Mouse (Mus musculus): ENCODE results near the gene Oip5. TPM values are rescaled to one million over a fixed set of nuclear protein-coding genes. Genes with fewer than 3 reads are reported as not detected.

Gene Oip5
- total RNA-seq, 1 experiment, result 23.6 TPM

DNA sequence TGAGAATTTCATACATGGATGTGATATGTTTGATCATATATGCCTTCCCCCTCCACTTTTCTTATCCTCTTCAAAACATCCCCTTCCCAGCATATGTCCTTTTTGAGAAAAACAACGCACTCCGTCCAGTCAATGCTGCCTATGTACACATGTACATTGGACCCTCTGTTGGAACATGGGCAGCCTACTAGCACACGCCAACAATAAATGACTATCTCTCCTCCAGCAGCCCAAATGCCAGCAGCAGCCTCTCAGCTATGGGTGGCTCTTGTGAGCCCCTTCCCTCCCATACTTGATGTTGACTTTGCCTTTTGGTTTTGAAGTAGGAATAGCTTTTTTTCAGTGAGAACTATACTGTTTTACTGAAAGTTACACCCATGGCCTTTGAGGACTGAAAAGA lies 36.7 kb downstream of the Oip5 start:
- Histone ChIP-seq H3K9ac (ENCODE audit: insufficient read depth, low read depth, low read length, poor library complexity, severe bottlenecking) (no peak overlapping the region), H3K27ac (ENCODE audit: insufficient read depth, low read depth, low read length, poor library complexity, severe bottlenecking) (no peak overlapping the region), H3K9me3 (ENCODE audit: control insufficient read depth, insufficient read depth, low read depth, low read length) (no peaks in the 10 kb centered on the region), H3K4me1 (ENCODE audit: control insufficient read depth in 2 of 2, insufficient read depth in 2 of 2, low read length in 2 of 2, poor library complexity in 1 of 2) (no peaks in the 10 kb centered on the region), H3K4me3 (ENCODE audit: insufficient read depth in 1 of 2, low read depth in 1 of 2, low read length in 2 of 2, poor library complexity in 1 of 2, severe bottlenecking in 1 of 2) (no peak overlapping the region), H3K36me3 (ENCODE audit: control insufficient read depth, insufficient read depth, low read length, poor library complexity, severe bottlenecking) (no peaks in the 10 kb centered on the region)
- in situ Hi-C loops (cut with MboI; ENCODE audit: low sequenced_read_pairs in 2 of 2, unreplicated experiment in 2 of 2), result no loop called here
- TF ChIP-seq ZC3H11A (IDR thresholded peaks at IDR 0.05; ENCODE audit: borderline replicate concordance, low read depth, low read length), result no peak
- no peak for TF ChIP-seq MAFK (IDR thresholded peaks at IDR 0.05; ENCODE audit: insufficient read depth, low read depth, low read length)
- TF ChIP-seq HCFC1 (IDR thresholded peaks at IDR 0.05; ENCODE audit: borderline replicate concordance, insufficient read depth, low read length), result no peak
- TF ChIP-seq CHD2 (IDR thresholded peaks at IDR 0.05; ENCODE audit: low read depth, low read length), result no peak
- no peak for TF ChIP-seq ZNF384 (IDR thresholded peaks at IDR 0.05; ENCODE audit: low read depth, low read length)
- DNase-seq (ENCODE audit: low read depth, low spot score), result no peak

DNA sequence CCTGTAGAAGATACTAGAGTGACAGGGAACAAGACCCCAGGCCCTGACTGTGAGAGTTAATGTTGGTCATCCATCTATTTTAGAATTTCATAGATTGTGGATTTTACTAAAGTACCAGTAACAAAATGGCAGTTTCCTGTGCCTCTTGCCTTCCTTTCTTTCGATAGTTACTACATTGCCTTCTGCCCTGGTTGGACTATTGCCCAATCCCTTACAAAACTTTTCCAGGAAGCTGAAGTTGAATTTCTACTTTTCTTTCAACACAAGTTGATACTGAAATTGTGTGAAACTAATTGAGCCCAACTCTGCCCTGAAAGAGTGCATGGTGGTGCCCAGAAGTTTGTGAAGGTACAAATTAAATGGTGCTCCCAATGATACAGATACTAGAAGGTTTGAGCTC lies 45.8 kb downstream of the Oip5 start:
- TF ChIP-seq ZC3H11A (IDR thresholded peaks at IDR 0.05; ENCODE audit: borderline replicate concordance, low read depth, low read length) (no peak), ZNF384 (IDR thresholded peaks at IDR 0.05; ENCODE audit: low read depth, low read length) (no peak), HCFC1 (IDR thresholded peaks at IDR 0.05; ENCODE audit: borderline replicate concordance, insufficient read depth, low read length) (no peak), CHD2 (IDR thresholded peaks at IDR 0.05; ENCODE audit: low read depth, low read length) (no peak), MAFK (IDR thresholded peaks at IDR 0.05; ENCODE audit: insufficient read depth, low read depth, low read length) (no peak)

DNA sequence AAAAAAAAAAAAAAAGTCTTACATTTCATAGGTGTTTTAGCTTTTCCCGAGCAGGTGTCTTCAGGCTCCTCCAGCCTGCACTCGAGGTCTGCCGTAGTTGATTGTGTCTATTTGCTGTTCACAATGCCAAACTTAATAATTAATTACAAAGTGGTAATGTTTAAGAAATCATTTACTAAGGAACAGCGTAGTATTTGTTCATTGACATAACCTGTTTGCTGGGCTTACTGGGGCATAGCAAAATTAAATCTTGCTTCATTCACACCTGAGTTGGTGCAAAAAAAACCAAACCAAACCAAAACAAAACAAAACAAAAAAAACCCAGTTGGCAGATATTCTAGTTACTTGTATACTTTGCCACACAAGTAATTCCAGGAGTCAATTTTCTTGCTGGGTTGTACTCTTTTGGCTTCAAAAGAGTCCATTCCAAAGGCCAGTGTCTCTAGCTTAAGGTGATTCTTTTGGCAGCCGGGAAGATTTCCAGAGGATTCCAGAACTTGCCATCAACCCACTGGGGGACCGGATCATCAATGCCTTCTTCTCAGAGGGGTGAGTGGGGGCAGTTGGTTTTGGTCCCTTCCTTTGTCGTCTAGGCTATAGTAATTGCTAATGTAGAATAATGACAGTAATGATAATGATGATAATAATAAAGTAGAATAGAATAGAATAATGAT lies 52.0 kb downstream of the Oip5 start:
- TF ChIP-seq ZNF384 (IDR thresholded peaks at IDR 0.05; ENCODE audit: low read depth, low read length) (no peak), CHD2 (IDR thresholded peaks at IDR 0.05; ENCODE audit: low read depth, low read length) (no peak), ZC3H11A (IDR thresholded peaks at IDR 0.05; ENCODE audit: borderline replicate concordance, low read depth, low read length) (no peak), HCFC1 (IDR thresholded peaks at IDR 0.05; ENCODE audit: borderline replicate concordance, insufficient read depth, low read length) (no peak), MAFK (IDR thresholded peaks at IDR 0.05; ENCODE audit: insufficient read depth, low read depth, low read length) (no peak)
- Histone ChIP-seq H3K9ac (ENCODE audit: insufficient read depth, low read depth, low read length, poor library complexity, severe bottlenecking) (no peak overlapping the region), H3K4me1 (ENCODE audit: control insufficient read depth in 2 of 2, insufficient read depth in 2 of 2, low read length in 2 of 2, poor library complexity in 1 of 2) (no peaks in the 10 kb centered on the region), H3K9me3 (ENCODE audit: control insufficient read depth, insufficient read depth, low read depth, low read length) (no peaks in the 10 kb centered on the region), H3K4me3 (ENCODE audit: insufficient read depth in 1 of 2, low read depth in 1 of 2, low read length in 2 of 2, poor library complexity in 1 of 2, severe bottlenecking in 1 of 2) (no peak overlapping the region), H3K27ac (ENCODE audit: insufficient read depth, low read depth, low read length, poor library complexity, severe bottlenecking) (no peak overlapping the region), H3K36me3 (ENCODE audit: control insufficient read depth, insufficient read depth, low read length, poor library complexity, severe bottlenecking) (peaks cover 4% of the 10 kb centered on the region; the same call in 1 of the 2 replicates)
- no peak for DNase-seq (ENCODE audit: low read depth, low spot score)
- in situ Hi-C loops (cut with MboI; ENCODE audit: low sequenced_read_pairs in 2 of 2, unreplicated experiment in 2 of 2), result no loop called here

More for the DNA sequence above, 45.8 kb downstream of the Oip5 start:
- no peaks in the 10 kb centered on the region for H3K9me3 ChIP-seq (ENCODE audit: control insufficient read depth, insufficient read depth, low read depth, low read length)
- H3K36me3 ChIP-seq (ENCODE audit: control insufficient read depth, insufficient read depth, low read length, poor library complexity, severe bottlenecking), result no peaks in the 10 kb centered on the region; the same call in 1 of the 2 replicates
- no peaks in the 10 kb centered on the region for H3K4me1 ChIP-seq (ENCODE audit: control insufficient read depth in 2 of 2, insufficient read depth in 2 of 2, low read length in 2 of 2, poor library complexity in 1 of 2)
- in situ Hi-C loops (cut with MboI; ENCODE audit: low sequenced_read_pairs in 2 of 2, unreplicated experiment in 2 of 2), result no loop called here
- H3K9ac ChIP-seq (ENCODE audit: insufficient read depth, low read depth, low read length, poor library complexity, severe bottlenecking), result no peak overlapping the region
- no peak for DNase-seq (ENCODE audit: low read depth, low spot score)
- no peak overlapping the region for H3K4me3 ChIP-seq (ENCODE audit: insufficient read depth in 1 of 2, low read depth in 1 of 2, low read length in 2 of 2, poor library complexity in 1 of 2, severe bottlenecking in 1 of 2)
- no peak overlapping the region for H3K27ac ChIP-seq (ENCODE audit: insufficient read depth, low read depth, low read length, poor library complexity, severe bottlenecking)

DNA sequence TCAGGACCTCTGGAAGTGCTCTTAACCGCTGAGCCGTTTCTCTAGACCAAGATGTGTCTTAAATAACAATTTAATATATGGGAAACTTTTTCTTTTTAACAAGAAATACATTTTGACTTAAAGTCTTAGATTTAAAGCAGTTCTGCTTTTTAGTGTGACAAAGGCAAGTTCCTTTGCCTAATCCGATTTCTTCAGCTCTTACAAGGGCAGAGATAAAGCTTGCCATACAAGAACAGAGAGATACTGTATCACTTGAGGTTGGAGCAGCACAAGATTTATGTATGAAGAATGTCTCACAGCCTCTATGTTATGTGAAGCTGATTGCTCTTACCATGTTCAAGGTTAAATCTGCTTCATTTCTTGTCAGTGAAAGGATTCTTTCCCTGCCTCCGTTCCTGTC lies 53.0 kb downstream of the Oip5 start:
- no peak for TF ChIP-seq MAFK (IDR thresholded peaks at IDR 0.05; ENCODE audit: insufficient read depth, low read depth, low read length)
- TF ChIP-seq CHD2 (IDR thresholded peaks at IDR 0.05; ENCODE audit: low read depth, low read length), result no peak
- no peak for TF ChIP-seq ZC3H11A (IDR thresholded peaks at IDR 0.05; ENCODE audit: borderline replicate concordance, low read depth, low read length)
- TF ChIP-seq HCFC1 (IDR thresholded peaks at IDR 0.05; ENCODE audit: borderline replicate concordance, insufficient read depth, low read length), result no peak
- no peak for TF ChIP-seq ZNF384 (IDR thresholded peaks at IDR 0.05; ENCODE audit: low read depth, low read length)
- in situ Hi-C loops (cut with MboI; ENCODE audit: low sequenced_read_pairs in 2 of 2, unreplicated experiment in 2 of 2), result no loop called here

More for the DNA sequence above, 53.0 kb downstream of the Oip5 start:
- peaks cover 4% of the 10 kb centered on the region; the same call in 1 of the 2 replicates for H3K36me3 ChIP-seq (ENCODE audit: control insufficient read depth, insufficient read depth, low read length, poor library complexity, severe bottlenecking)
- H3K9ac ChIP-seq (ENCODE audit: insufficient read depth, low read depth, low read length, poor library complexity, severe bottlenecking), result no peak overlapping the region
- H3K9me3 ChIP-seq (ENCODE audit: control insufficient read depth, insufficient read depth, low read depth, low read length), result no peaks in the 10 kb centered on the region
- no peak overlapping the region for H3K27ac ChIP-seq (ENCODE audit: insufficient read depth, low read depth, low read length, poor library complexity, severe bottlenecking)
- no peak overlapping the region for H3K4me3 ChIP-seq (ENCODE audit: insufficient read depth in 1 of 2, low read depth in 1 of 2, low read length in 2 of 2, poor library complexity in 1 of 2, severe bottlenecking in 1 of 2)
- DNase-seq (ENCODE audit: low read depth, low spot score), result no peak
- H3K4me1 ChIP-seq (ENCODE audit: control insufficient read depth in 2 of 2, insufficient read depth in 2 of 2, low read length in 2 of 2, poor library complexity in 1 of 2), result no peaks in the 10 kb centered on the region
